Mouse (Mus musculus) frontal cortex, postnatal 14 days (tissue): ENCODE measurements around the gene Arid3a.

Source experiments
- DNase-seq, 2 experiments: peaks; one replicate each; pipeline ENCODE4 v3.0.0; 2022; ENCODE audit warnings: low spot score in 2 of 2

The Arid3a gene

GRCm38 (mm10) chr10:79927324-79928029, 634 bp downstream of the Arid3a start:
- peak in 1 of 2 experiments; percentile 57 for DNase-seq

DNA sequence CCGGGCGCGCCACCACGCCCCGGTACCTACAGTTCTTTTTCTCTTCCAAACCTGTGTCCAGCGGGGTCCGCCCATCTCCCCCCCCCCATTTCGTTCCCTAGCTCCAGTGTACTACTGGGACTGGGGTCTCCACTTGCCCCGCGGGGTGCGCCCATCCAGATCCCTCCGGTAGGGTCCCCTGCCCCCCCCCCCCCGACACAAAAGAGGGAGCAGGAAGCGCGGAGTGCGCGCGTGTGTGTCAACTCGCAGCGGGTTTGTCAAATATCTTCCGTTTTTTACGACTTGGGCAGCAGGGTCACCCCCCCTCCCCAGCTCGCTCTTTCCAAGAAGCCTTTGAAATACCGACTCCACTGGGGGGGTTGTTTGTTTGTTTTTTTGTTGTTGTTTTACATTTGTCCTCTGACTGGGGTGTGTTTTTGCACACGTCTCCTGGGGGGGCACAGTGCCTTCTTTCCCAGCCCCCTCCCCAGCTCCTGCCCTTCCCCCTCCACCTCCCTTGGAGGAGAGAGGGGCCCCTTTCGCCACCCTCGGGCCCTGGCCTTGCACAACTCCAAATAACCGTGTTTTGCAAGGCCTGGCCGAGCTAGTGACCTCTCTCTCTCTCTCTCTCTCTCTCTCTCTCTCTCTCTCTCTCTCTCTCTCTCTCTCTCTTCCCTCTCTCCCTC, 1.3 kb downstream of the Arid3a start:
- no peak for DNase-seq

DNA sequence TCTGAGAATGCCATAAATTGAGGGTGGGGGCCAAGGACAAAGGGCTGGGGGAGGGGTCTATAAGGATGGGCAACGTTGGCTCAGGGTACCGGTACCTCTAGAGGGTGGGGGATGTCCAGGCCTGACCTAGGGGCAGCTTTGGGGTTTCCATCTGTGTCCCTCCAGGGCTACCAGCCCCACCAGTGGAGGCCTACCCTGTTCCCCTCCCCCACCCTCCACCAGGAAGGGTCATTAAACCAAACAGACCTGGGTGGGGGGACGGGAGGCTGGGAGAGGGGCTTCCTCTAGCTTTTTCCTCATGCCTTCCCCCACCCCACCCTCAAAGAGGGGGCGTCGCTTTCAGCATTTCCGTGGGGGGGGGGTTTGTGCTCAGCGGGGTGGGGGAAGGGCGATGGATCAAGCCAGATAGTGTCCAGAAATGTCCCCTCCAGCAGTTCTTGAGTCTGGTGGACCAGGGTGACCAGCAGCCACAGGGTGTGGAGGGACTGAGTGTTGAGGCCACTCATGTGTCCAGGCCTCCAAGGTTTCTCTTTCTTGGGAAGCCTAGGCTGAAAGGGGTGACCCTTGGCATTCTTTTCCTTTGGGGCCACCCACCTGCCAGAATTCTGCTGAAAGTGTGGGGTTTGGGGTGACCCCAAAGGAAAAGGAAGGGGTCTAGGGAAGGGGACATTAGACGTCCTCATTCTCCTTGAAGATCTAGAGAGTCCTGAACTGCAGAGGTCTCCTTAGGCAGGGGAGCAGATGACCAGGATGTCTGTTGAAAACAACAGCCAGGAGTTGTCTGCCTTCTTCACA, 2.3 kb downstream of the Arid3a start:
- DNase-seq = no peak

DNA sequence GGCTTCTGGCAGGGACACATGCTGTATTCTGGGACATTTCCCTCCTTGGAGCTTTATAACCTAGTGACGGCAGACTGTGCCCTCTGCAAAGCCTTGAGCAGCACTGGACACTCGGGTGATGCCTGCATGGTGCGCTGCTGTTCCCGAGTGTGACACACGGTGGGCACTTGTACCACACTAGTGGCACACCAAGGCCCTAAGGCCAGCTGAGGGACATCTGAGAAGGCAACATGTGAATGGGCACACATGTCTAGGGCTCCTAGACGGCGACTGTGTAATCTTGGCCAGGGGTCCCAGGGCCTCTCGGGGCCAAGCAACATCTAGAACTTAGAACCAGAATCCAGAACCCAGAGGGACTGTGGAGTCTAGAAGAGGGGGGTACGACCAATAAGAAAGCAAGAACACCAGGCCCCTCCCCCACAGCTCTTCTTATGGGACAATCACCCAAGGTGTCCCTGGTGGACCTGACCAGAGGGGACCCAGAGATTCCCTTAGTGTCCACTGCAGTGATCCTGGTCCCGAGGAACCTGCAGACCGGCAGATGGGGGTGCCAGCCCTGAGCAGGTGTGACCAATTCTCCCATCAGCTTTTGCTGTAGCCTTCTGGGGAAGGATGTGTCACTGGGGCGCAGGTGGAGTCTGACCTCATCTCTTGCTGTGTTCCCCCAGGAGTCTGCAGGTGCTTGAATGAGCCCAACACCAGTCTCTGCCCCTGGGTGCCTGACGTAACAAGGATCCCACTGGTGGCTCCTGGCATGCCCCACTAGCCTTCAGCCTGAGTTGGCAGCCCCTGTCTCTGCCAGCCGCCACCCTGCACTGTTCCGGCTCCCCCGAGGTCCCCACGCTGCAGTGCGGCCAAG, 3.4 kb downstream of the Arid3a start:
- DNase-seq = no peak

GRCm38 (mm10) chr10:79930826-79931186, 4.0 kb downstream of the Arid3a start:
- no peak for DNase-seq

GRCm38 (mm10) chr10:79931797-79932196, 5.0 kb downstream of the Arid3a start:
- no peak for DNase-seq

GRCm38 (mm10) chr10:79932736-79933135, 5.9 kb downstream of the Arid3a start:
- no peak for DNase-seq

DNA sequence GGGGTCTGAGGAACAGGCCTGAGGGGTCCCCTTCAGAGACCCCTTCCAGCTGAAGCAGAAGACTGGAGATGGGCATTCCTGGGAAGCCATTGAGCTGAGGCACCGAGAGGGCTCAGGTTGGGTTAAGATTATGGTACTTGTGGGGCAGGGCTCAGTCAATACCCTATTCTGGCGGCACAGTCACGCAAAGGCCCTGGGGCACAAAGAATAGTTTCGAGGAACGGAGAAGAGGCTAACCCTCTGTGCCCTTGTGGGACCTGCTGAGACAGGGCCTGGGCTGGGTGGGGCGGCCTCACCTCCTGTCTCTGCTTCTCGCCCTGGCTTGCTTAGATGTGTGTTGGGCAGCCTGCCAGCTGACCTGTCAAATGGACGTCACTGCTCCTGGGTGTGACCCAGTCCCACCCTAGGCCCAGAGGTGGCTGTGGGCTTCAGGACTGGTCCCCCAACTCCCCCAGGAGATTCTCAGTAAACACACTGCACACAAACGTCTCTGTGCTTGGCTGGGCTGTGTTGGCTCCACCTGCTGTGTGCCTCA, 6.4 kb downstream of the Arid3a start:
- DNase-seq = no peak

- no peak for DNase-seq
These were observed 7.0 kb downstream of the Arid3a start for GRCm38 (mm10) chr10:79933861-79934260.

- DNase-seq = peak; percentile 60 to 79
These were observed 7.5 kb downstream of the Arid3a start for GRCm38 (mm10) chr10:79934272-79934721.

- DNase-seq = no peak
These were observed 8.1 kb downstream of the Arid3a start for GRCm38 (mm10) chr10:79934794-79935569.

DNA sequence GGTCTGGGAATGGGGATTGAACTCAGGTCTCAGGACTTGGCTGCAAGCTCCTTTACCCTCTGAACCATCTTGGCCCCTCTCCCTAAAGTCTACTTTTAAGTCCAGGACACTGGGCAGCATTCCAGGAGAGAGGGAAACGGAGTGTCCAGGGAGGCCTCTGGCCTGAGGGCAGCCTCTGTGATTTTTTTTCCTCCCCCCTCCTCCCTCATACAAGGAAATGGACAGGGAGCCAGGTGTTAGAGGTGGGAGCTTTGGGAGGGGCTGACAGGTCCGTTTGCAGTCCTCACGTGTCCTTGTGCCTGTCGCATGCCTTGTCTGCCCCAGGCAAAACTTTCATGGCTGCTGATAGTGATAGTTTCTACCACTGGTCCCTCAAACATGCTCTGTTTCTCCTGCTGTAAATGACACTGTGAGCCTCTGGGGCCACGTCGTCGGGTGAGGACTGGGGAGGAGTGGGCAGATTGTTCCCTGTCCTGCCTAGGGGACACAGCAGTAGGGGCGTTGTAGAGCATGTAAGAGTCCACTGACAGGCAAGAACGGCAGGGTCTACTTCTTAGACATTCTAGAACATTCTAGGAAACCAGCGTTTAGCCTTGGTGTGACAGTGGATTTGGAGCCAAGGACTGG, 9.6 kb downstream of the Arid3a start:
- DNase-seq = no peak

GRCm38 (mm10) chr10:79936911-79937441, 10.1 kb downstream of the Arid3a start:
- DNase-seq = no peak

DNA sequence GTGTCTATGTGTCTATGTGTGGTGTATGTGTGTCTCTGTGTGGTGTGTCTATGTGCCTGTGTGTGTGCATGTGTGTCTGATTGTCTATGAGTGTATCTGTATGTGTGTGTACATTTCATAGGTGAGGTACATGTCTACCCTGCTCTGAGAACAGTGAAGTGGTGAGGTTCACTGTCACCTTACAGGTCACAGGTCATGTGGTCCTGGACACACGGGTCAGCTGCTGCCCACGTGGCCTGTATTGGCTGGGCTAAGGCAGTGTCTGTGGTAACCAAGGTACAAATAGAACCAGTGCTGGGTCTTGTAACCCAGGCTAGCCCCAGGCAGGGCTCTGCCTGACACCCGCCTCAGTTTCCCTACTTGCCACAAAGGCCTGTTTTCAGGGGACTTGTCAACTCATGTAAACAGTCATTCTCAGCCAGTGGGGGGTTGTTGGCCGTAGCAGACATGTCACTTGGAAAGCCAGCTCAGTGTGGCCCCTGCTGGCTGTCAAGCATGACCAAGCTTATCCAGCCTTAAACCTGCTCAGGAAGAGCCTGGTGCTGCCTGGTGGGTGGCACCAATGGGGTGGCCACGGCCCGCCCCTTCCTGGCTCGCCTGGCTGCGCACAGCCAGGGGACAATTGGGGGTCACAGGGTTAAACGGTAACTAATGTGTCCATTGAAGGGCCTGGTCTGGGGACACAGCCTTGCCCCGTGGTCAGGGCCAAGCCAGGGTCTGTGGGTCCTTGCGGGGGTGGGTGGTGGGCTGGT, 11.1 kb downstream of the Arid3a start:
- no peak for DNase-seq

DNA sequence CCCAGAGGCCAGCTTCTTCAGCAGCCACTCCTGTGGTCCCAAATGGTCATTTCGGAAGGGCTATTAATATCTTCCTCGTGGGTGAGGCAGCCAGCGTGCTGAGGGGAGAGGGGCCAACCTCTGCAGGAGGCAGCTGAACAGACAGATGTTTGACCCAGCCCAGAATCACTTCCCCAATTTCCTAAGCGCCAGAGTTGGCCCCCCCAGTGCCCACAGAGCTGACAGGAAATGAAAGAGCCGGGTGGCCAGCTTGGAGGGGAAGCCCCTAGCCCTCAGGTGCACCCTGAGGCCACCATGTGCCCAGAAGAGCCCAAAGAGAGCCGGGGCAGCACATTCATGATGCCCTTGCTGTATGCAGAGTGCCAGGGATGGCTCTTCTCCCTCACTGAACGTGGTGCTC, 13.9 kb downstream of the Arid3a start:
- DNase-seq = no peak

DNA sequence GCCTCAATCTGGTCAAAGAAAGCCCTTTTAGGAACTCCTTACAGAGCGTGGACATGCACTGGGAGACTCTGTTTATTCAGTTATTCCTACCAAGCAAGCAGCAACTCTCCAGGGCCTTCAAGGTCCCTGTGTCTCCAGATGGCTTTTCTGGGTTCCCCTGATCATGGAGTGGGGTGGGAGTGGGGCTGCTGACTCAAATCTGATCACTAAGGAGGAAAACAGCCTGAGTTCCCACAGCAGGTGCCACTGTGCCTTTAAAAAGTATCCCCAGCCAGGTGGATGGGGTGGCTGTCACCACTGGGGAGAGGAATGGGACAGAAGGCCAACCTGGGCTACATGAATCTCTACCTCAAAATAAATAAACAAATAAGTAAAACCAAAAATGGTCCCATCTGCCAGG, 16.1 kb downstream of the Arid3a start:
- DNase-seq = no peak

DNA sequence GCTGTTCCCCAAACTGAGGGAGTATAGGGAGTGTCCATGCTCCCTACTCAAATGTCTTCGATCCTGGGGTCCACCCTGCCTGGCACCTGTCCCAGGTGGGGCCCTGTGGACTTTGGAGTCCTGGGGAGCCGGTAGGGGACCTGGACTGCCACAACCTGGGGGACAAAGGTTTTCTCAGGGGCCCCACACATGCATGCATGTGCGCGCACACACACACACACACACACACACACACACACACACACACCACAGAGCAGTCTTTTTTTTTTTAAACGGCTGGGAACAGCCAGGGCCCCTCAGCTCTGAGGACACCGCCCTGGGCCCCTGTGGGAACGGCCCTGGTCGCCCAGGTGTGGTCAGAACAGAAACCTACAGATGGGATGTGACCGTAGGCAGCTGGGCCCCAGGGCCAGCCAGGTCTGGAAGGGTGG, 16.6 kb downstream of the Arid3a start:
- no peak for DNase-seq

DNA sequence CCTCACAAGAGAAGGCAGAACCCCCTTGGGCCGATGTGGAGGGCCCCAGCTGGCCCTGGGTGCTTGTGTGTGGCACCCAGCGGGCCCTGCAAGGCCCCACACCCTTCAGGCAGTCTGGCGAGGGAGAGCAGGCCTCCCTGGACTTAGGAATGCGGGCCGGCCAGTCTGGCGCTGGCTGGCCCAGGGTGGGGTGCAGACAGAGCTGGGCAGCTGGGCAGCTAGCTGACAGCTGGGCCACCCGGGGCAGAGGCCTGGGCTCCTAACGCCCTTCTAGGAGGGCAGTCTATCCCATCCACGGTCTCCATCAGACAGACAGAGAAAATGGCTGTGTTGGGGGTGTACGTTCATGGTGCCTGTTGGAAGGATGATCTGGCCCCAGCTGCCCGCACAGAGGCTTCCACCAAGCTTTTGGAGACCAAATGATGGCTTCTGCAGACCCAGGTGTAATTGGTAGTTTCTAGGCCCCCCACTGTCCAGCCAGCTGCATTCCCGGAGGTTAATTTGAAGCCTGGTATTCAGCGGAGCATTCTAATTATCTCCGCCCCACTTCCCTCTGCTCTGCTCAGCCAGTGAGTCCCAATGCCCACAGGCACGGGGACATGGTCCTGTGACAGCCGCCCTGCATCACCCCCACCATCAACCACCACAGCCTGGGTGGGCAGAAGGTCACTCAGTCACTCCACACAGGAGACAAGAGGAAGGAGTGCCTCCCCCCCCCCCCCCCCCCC, 18.8 kb downstream of the Arid3a start:
- DNase-seq = no peak
